Mouse (Mus musculus) lung, postnatal 0 days (tissue): Measurements from ENCODE around the gene Cmpk1.

Experiments used
- CTCF ChIP-seq: IDR thresholded peaks from 2 replicates; pipeline ENCODE4 v1.5.1; 2016; ENCODE audit warnings: antibody characterized with exemption, mild to moderate bottlenecking
- EP300 ChIP-seq: IDR thresholded peaks from 2 replicates; pipeline ENCODE4 v1.6.1; 2016; ENCODE audit warnings: antibody characterized with exemption, mild to moderate bottlenecking, control low read depth

DNA sequence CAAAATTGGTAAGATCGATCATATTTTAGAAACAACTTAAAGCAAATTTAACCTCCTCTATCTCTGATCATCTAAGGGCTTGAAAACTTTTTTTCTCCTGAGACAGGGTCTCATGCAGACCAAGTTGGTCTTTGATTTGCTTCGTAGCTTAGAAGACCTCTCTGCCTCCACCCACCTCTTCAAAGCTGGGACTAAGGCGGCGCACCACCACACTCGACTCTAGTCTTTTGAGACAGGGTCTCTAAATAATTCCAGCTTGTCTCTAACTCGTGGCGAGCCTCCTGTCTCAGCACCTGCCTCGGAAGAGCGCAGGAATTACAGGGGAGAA lies 12.4 kb upstream of the Cmpk1 start:
- TF ChIP-seq CTCF: no peak
- no peak for TF ChIP-seq EP300
